Mouse (Mus musculus) forebrain, embryonic 11.5 days (tissue): ENCODE results near the gene Nup160. TPM values are rescaled to one million over a fixed set of nuclear protein-coding genes. Genes with fewer than 3 reads are reported as not detected.
A peak's percentile ranks its signal among the peaks of the same experiment; 100 is the strongest.

Source experiments
- ATAC-seq: fragments of 200-750 bp; cut with Nextera tagmentation; replicated peaks from 2 replicates; pipeline ENCODE4 v1.8.0; 2017; ENCODE audit warnings: moderate TSS enrichment; ENCODE audit not compliant: low FRiP score
- DNase-seq: peaks from one replicate; pipeline ENCODE4 v3.0.0-alpha.2; 2017; ENCODE audit warnings: low spot score
- H3K27ac ChIP-seq: fragments of 300-500 bp; sonication (generic); 2 replicates; pipeline ENCODE4 v1.5.1; 2014; ENCODE audit warnings: low read depth, low read length
- H3K27me3 ChIP-seq: fragments of 300-500 bp; sonication (generic); 2 replicates; pipeline ENCODE4 v1.6.1; 2014; ENCODE audit warnings: mild to moderate bottlenecking, low read length, mixed read lengths; ENCODE audit not compliant: control insufficient read depth, insufficient read depth
- H3K36me3 ChIP-seq: fragments of 300-500 bp; sonication (generic); 2 replicates; pipeline ENCODE4 v1.6.1; 2014; ENCODE audit warnings: mild to moderate bottlenecking, low read length, moderate library complexity, mixed read lengths; ENCODE audit not compliant: control insufficient read depth, insufficient read depth
- H3K4me1 ChIP-seq: fragments of 300-500 bp; sonication (generic); replicated peaks from 2 replicates; pipeline ENCODE4 v1.6.1; 2014; ENCODE audit warnings: low read length, mixed read lengths; ENCODE audit not compliant: control insufficient read depth, insufficient read depth
- H3K4me2 ChIP-seq: fragments of 300-500 bp; sonication (generic); 2 replicates; pipeline ENCODE4 v1.6.1; 2014; ENCODE audit warnings: low read depth, mild to moderate bottlenecking, low read length, moderate library complexity, mixed read lengths; ENCODE audit not compliant: severe bottlenecking
- H3K4me3 ChIP-seq: fragments of 300-500 bp; sonication (generic); 2 replicates; pipeline ENCODE4 v1.5.1; 2014; ENCODE audit warnings: low read depth, low read length
- H3K9ac ChIP-seq: fragments of 300-500 bp; sonication (generic); 2 replicates; pipeline ENCODE4 v1.6.1; 2014; ENCODE audit warnings: low read length
- H3K9me3 ChIP-seq: fragments of 300-500 bp; sonication (generic); 2 replicates; pipeline ENCODE4 v1.6.1; 2016; ENCODE audit warnings: low read length, mixed read lengths; ENCODE audit not compliant: control insufficient read depth
- WGBS: fragments of 180-500 bp; shearing (Covaris S2); extraction: QIAGEN DNeasy Blood & Tissue Kit; methylation state at CpG from one replicate; pipeline ENCODE4 v1.1.7; 2014; 5-methylcytosine and 5-hydroxymethylcytosine counted together
- polyA plus RNA-seq: library from polyadenylated mRNA; unstranded; fragments of >200 nt; fragmentation: Nextera tagmentation; extraction: Ambion mirVana; gene quantifications from 2 replicates; pipeline ENCODE4 v1.2.1, GENCODE M21; 2014

Gene Nup160
- polyA plus RNA-seq, 1 experiment from 2014 or later = 64.1 TPM

GRCm38 (mm10) chr2:90670343-90670742 lies 6.7 kb upstream of the Nup160 start:
- Histone ChIP-seq H3K27ac (no peak overlapping the region), H3K36me3 (no peaks in the 10 kb centered on the region), H3K4me3 (no peak overlapping the region), H3K4me2 (no peak overlapping the region), H3K27me3 (no peaks in the 10 kb centered on the region), H3K4me1 (no peaks in the 10 kb centered on the region), H3K9me3 (no peaks in the 10 kb centered on the region), H3K9ac (no peak overlapping the region)
- ATAC-seq (no peak), DNase-seq (no peak)
- 88% methylated on average over 6 of the region's 6 CpGs for WGBS

- no peaks in the 10 kb centered on the region for H3K27me3 ChIP-seq
- H3K4me2 ChIP-seq = no peak overlapping the region
- no peak overlapping the region for H3K9ac ChIP-seq
- no peaks in the 10 kb centered on the region for H3K9me3 ChIP-seq
- DNase-seq (no peak), ATAC-seq (no peak)
- no peaks in the 10 kb centered on the region for H3K36me3 ChIP-seq
- WGBS = 94% methylated on average over 1 of the region's 1 CpGs
- H3K4me3 ChIP-seq = no peak overlapping the region
- no peaks in the 10 kb centered on the region for H3K4me1 ChIP-seq
- H3K27ac ChIP-seq = no peak overlapping the region
Measured at GRCm38 (mm10) chr2:90673339-90673738, 3.7 kb upstream of the Nup160 start.

GRCm38 (mm10) chr2:90674555-90674954 lies 2.5 kb upstream of the Nup160 start:
- Histone ChIP-seq H3K9me3 (no peaks in the 10 kb centered on the region), H3K4me2 (no peak overlapping the region), H3K27ac (no peak overlapping the region), H3K27me3 (no peaks in the 10 kb centered on the region), H3K4me1 (no peaks in the 10 kb centered on the region), H3K36me3 (no peaks in the 10 kb centered on the region), H3K9ac (no peak overlapping the region), H3K4me3 (no peak overlapping the region)
- DNase-seq (no peak), ATAC-seq (no peak)
- WGBS = 89% methylated on average over 2 of the region's 2 CpGs

GRCm38 (mm10) chr2:90675488-90675887 lies 1.5 kb upstream of the Nup160 start:
- H3K36me3 ChIP-seq = no peaks in the 10 kb centered on the region
- H3K27ac ChIP-seq = no peak overlapping the region
- WGBS = 94% methylated on average over 2 of the region's 2 CpGs
- H3K4me2 ChIP-seq = no peak overlapping the region
- no peak overlapping the region for H3K4me3 ChIP-seq
- no peak for DNase-seq
- no peak for ATAC-seq
- no peaks in the 10 kb centered on the region for H3K9me3 ChIP-seq
- no peaks in the 10 kb centered on the region for H3K27me3 ChIP-seq
- no peak overlapping the region for H3K9ac ChIP-seq
- H3K4me1 ChIP-seq = no peaks in the 10 kb centered on the region

- peak overlapping the region; percentile 92 for H3K27ac ChIP-seq
- no peaks in the 10 kb centered on the region for H3K9me3 ChIP-seq
- no peaks in the 10 kb centered on the region for H3K27me3 ChIP-seq
- DNase-seq (peak; percentile 58), ATAC-seq (peak; percentile 45)
- H3K4me3 ChIP-seq = peak overlapping the region; percentile 85
- H3K4me1 ChIP-seq = no peaks in the 10 kb centered on the region
- peak overlapping the region; percentile 83 for H3K9ac ChIP-seq
- 31% methylated on average over 26 of the region's 26 CpGs for WGBS
- peak overlapping the region; percentile 73 for H3K4me2 ChIP-seq
- H3K36me3 ChIP-seq = no peaks in the 10 kb centered on the region
Measured at GRCm38 (mm10) chr2:90678256-90679060, 1.4 kb downstream of the Nup160 start.

- no peaks in the 10 kb centered on the region for H3K9me3 ChIP-seq
- peak overlapping the region; percentile 85 for H3K4me3 ChIP-seq
- peak overlapping the region; percentile 92 for H3K27ac ChIP-seq
- no peaks in the 10 kb centered on the region; the same call in 1 of the 2 replicates for H3K36me3 ChIP-seq
- DNase-seq (peak; percentile 98), ATAC-seq (peak; percentile 98)
- H3K4me2 ChIP-seq = peak overlapping the region; percentile 73
- under 1% methylated on average over 63 of the region's 63 CpGs for WGBS
- H3K4me1 ChIP-seq = no peaks in the 10 kb centered on the region
- no peaks in the 10 kb centered on the region for H3K27me3 ChIP-seq
- H3K9ac ChIP-seq = peak overlapping the region; percentile 83
Measured at GRCm38 (mm10) chr2:90679061-90679810, 2.2 kb downstream of the Nup160 start.

- H3K36me3 ChIP-seq = peaks cover 13% of the 10 kb centered on the region; the same call in 1 of the 2 replicates
- no peak overlapping the region for H3K4me3 ChIP-seq
- H3K9ac ChIP-seq = no peak overlapping the region
- no peaks in the 10 kb centered on the region for H3K9me3 ChIP-seq
- DNase-seq = no peak
- no peak overlapping the region for H3K27ac ChIP-seq
- no peak for ATAC-seq
- H3K4me1 ChIP-seq = no peaks in the 10 kb centered on the region
- WGBS = 88% methylated on average over 4 of the region's 4 CpGs
- no peaks in the 10 kb centered on the region for H3K27me3 ChIP-seq
- no peak overlapping the region for H3K4me2 ChIP-seq
Measured at GRCm38 (mm10) chr2:90700943-90701342, 23.9 kb downstream of the Nup160 start.

- Histone ChIP-seq H3K36me3 (peaks cover 10% of the 10 kb centered on the region; the same call in 1 of the 2 replicates), H3K27me3 (no peaks in the 10 kb centered on the region), H3K4me3 (no peak overlapping the region), H3K9ac (no peak overlapping the region), H3K4me2 (no peak overlapping the region), H3K4me1 (0 out of 2 replicates have a peak, but pooled peaks cover 2% of the 10 kb centered on the region), H3K27ac (no peak overlapping the region), H3K9me3 (no peaks in the 10 kb centered on the region)
- DNase-seq (no peak), ATAC-seq (no peak)
- 30% methylated on average over 1 of the region's 1 CpGs for WGBS
Measured at GRCm38 (mm10) chr2:90708548-90708947, 31.5 kb downstream of the Nup160 start.
